Mouse (Mus musculus): Measurements from ENCODE around the gene Plekha5. TPM values are rescaled to one million over a fixed set of nuclear protein-coding genes. Genes with fewer than 3 reads are reported as not detected.
"Not testable (repeated sequence)": the region's sequence is repeated elsewhere in the genome, so short reads cannot be mapped to it uniquely, and the experiment has no call there.

Plekha5 gene
- total and polyA plus RNA-seq, 2 experiments, result 13.0 to 17.1 TPM

GRCm38 (mm10) chr6:140519488-140520159 is 95.8 kb downstream of the Plekha5 start:
- H3K4me3 ChIP-seq (ENCODE audit: insufficient read depth, low read depth, low read length), result no peak overlapping the region
- no peaks in the 10 kb centered on the region; the same call in 1 of the 2 replicates for H3K36me3 ChIP-seq (ENCODE audit: control insufficient read depth, insufficient read depth, low read length)
- no peak for DNase-seq (ENCODE audit: extremely low read depth, low read depth, low spot score)
- 0 out of 2 replicates have a peak, but pooled peaks cover 2% of the 10 kb centered on the region for H3K4me1 ChIP-seq (ENCODE audit: control insufficient read depth, insufficient read depth, low read length)
- H3K79me2 ChIP-seq (ENCODE audit: control insufficient read depth, insufficient read depth, low read length), result peaks cover 6% of the 10 kb centered on the region; the same call in 1 of the 2 replicates
- 84% methylated on average over 10 of the region's 10 CpGs for WGBS
- no peak overlapping the region for H3K27ac ChIP-seq (replicated peaks; ENCODE audit: insufficient read depth, low read depth, low read length)
- no peak overlapping the region for H3K9ac ChIP-seq (ENCODE audit: low read depth, low read length)
- H3K27me3 ChIP-seq (ENCODE audit: control insufficient read depth, insufficient read depth, low read length), result no peaks in the 10 kb centered on the region
- TF ChIP-seq POLR2A (IDR thresholded peaks at IDR 0.05; ENCODE audit: extremely low read depth, insufficient read depth, low read length) (no peak), CTCF (IDR thresholded peaks at IDR 0.05; ENCODE audit: low read depth, low read length) (no peak)

- Histone ChIP-seq H3K27me3 (ENCODE audit: control insufficient read depth, insufficient read depth, low read length) (no peaks in the 10 kb centered on the region), H3K79me2 (ENCODE audit: control insufficient read depth, insufficient read depth, low read length) (peaks cover 6% of the 10 kb centered on the region; the same call in 1 of the 2 replicates), H3K4me1 (ENCODE audit: control insufficient read depth, insufficient read depth, low read length) (0 out of 2 replicates have a peak, but pooled peaks cover 2% of the 10 kb centered on the region), H3K9ac (ENCODE audit: low read depth, low read length) (no peak overlapping the region), H3K4me3 (ENCODE audit: insufficient read depth, low read depth, low read length) (no peak overlapping the region), H3K36me3 (ENCODE audit: control insufficient read depth, insufficient read depth, low read length) (peaks cover 4% of the 10 kb centered on the region; the same call in 1 of the 2 replicates), H3K27ac (replicated peaks; ENCODE audit: insufficient read depth, low read depth, low read length) (no peak overlapping the region)
- no peak for DNase-seq (ENCODE audit: extremely low read depth, low read depth, low spot score)
- TF ChIP-seq POLR2A (IDR thresholded peaks at IDR 0.05; ENCODE audit: extremely low read depth, insufficient read depth, low read length) (no peak), CTCF (IDR thresholded peaks at IDR 0.05; ENCODE audit: low read depth, low read length) (no peak)
- WGBS, result 86% methylated on average over 6 of the region's 6 CpGs
These were observed 97.1 kb downstream of the Plekha5 start for GRCm38 (mm10) chr6:140520961-140521360.

- Histone ChIP-seq H3K4me3 (ENCODE audit: insufficient read depth, low read depth, low read length) (no peak overlapping the region), H3K4me1 (ENCODE audit: control insufficient read depth, insufficient read depth, low read length) (no peaks in the 10 kb centered on the region), H3K9ac (ENCODE audit: low read depth, low read length) (no peak overlapping the region), H3K36me3 (ENCODE audit: control insufficient read depth, insufficient read depth, low read length) (peaks cover 7% of the 10 kb centered on the region; the same call in 1 of the 2 replicates), H3K27me3 (ENCODE audit: control insufficient read depth, insufficient read depth, low read length) (no peaks in the 10 kb centered on the region), H3K27ac (replicated peaks; ENCODE audit: insufficient read depth, low read depth, low read length) (no peak overlapping the region), H3K79me2 (ENCODE audit: control insufficient read depth, insufficient read depth, low read length) (peaks cover 3% of the 10 kb centered on the region; the same call in 1 of the 2 replicates)
- DNase-seq (ENCODE audit: extremely low read depth, low read depth, low spot score), result peak; percentile 85
- 18% methylated on average over 5 of the region's 5 CpGs for WGBS
- no peak for TF ChIP-seq POLR2A (IDR thresholded peaks at IDR 0.05; ENCODE audit: extremely low read depth, insufficient read depth, low read length)
- no peak for TF ChIP-seq CTCF (IDR thresholded peaks at IDR 0.05; ENCODE audit: low read depth, low read length)
These were observed 98.0 kb downstream of the Plekha5 start for GRCm38 (mm10) chr6:140521832-140522231.

- WGBS, result 77% methylated on average over 4 of the region's 4 CpGs
- DNase-seq (ENCODE audit: extremely low read depth, low read depth, low spot score), result no peak
- Histone ChIP-seq H3K27ac (replicated peaks; ENCODE audit: insufficient read depth, low read depth, low read length) (no peak overlapping the region), H3K36me3 (ENCODE audit: control insufficient read depth, insufficient read depth, low read length) (peaks cover 10% of the 10 kb centered on the region; the same call in 1 of the 2 replicates), H3K4me3 (ENCODE audit: insufficient read depth, low read depth, low read length) (no peak overlapping the region), H3K27me3 (ENCODE audit: control insufficient read depth, insufficient read depth, low read length) (no peaks in the 10 kb centered on the region), H3K79me2 (ENCODE audit: control insufficient read depth, insufficient read depth, low read length) (peaks cover 3% of the 10 kb centered on the region; the same call in 1 of the 2 replicates), H3K9ac (ENCODE audit: low read depth, low read length) (no peak overlapping the region), H3K4me1 (ENCODE audit: control insufficient read depth, insufficient read depth, low read length) (no peaks in the 10 kb centered on the region)
- TF ChIP-seq POLR2A (IDR thresholded peaks at IDR 0.05; ENCODE audit: extremely low read depth, insufficient read depth, low read length), result no peak
- TF ChIP-seq CTCF (IDR thresholded peaks at IDR 0.05; ENCODE audit: low read depth, low read length), result no peak
These were observed 99.7 kb downstream of the Plekha5 start for GRCm38 (mm10) chr6:140523600-140523999.

GRCm38 (mm10) chr6:140528414-140528813 is 104.6 kb downstream of the Plekha5 start:
- Histone ChIP-seq H3K27ac (replicated peaks; ENCODE audit: insufficient read depth, low read depth, low read length) (no peak overlapping the region), H3K79me2 (ENCODE audit: control insufficient read depth, insufficient read depth, low read length) (no peaks in the 10 kb centered on the region; the same call in 1 of the 2 replicates), H3K27me3 (ENCODE audit: control insufficient read depth, insufficient read depth, low read length) (no peaks in the 10 kb centered on the region), H3K4me1 (ENCODE audit: control insufficient read depth, insufficient read depth, low read length) (no peaks in the 10 kb centered on the region), H3K9ac (ENCODE audit: low read depth, low read length) (no peak overlapping the region), H3K36me3 (ENCODE audit: control insufficient read depth, insufficient read depth, low read length) (peaks cover 21% of the 10 kb centered on the region), H3K4me3 (ENCODE audit: insufficient read depth, low read depth, low read length) (no peak overlapping the region)
- peak; percentile 44 for DNase-seq (ENCODE audit: extremely low read depth, low read depth, low spot score)
- TF ChIP-seq POLR2A (IDR thresholded peaks at IDR 0.05; ENCODE audit: extremely low read depth, insufficient read depth, low read length), result no peak
- TF ChIP-seq CTCF (IDR thresholded peaks at IDR 0.05; ENCODE audit: low read depth, low read length), result no peak
- WGBS, result 51% methylated on average over 6 of the region's 6 CpGs

GRCm38 (mm10) chr6:140532858-140533257 is 109.0 kb downstream of the Plekha5 start:
- peak; percentile 49 for DNase-seq (ENCODE audit: extremely low read depth, low read depth, low spot score)
- peaks cover 28% of the 10 kb centered on the region for H3K36me3 ChIP-seq (ENCODE audit: control insufficient read depth, insufficient read depth, low read length)
- H3K4me3 ChIP-seq (ENCODE audit: insufficient read depth, low read depth, low read length); H3K27me3 ChIP-seq (ENCODE audit: control insufficient read depth, insufficient read depth, low read length); H3K9ac ChIP-seq (ENCODE audit: low read depth, low read length); H3K79me2 ChIP-seq (ENCODE audit: control insufficient read depth, insufficient read depth, low read length); H3K27ac ChIP-seq (replicated peaks; ENCODE audit: insufficient read depth, low read depth, low read length); H3K4me1 ChIP-seq (ENCODE audit: control insufficient read depth, insufficient read depth, low read length): not testable (repeated sequence)
- 94% methylated on average over 1 of the region's 1 CpGs for WGBS

All from liver, adult 2 months (tissue).